Mouse (Mus musculus) kidney, adult 2 months (tissue): Measurements from ENCODE around the gene Plcl1. TPM values are rescaled to one million over a fixed set of nuclear protein-coding genes. Genes with fewer than 3 reads are reported as not detected.
A peak's percentile ranks its signal among the peaks of the same experiment; 100 is the strongest.

Experiments used
- DNase-seq: peaks from one replicate; pipeline ENCODE4 v3.0.0; 2021
- H3K27ac ChIP-seq: fragments of 200-500 bp; 2 replicates; pipeline ENCODE4 v1.5.1; 2012; ENCODE audit warnings: low read depth, low read length, control low read depth, inconsistent platforms; ENCODE audit not compliant: insufficient read depth
- H3K27me3 ChIP-seq: fragments of 200-500 bp; replicated peaks from 2 replicates; pipeline ENCODE4 v1.6.1; 2012; ENCODE audit warnings: mild to moderate bottlenecking, moderate library complexity, low read length, inconsistent platforms; ENCODE audit not compliant: control insufficient read depth, insufficient read depth
- H3K36me3 ChIP-seq: fragments of 200-500 bp; 2 replicates; pipeline ENCODE4 v1.6.1; 2012; ENCODE audit warnings: mild to moderate bottlenecking, moderate library complexity, low read length, inconsistent platforms; ENCODE audit not compliant: control insufficient read depth, insufficient read depth
- H3K4me1 ChIP-seq: fragments of 200-500 bp; 2 replicates; pipeline ENCODE4 v1.6.1; 2011; ENCODE audit warnings: low read length; ENCODE audit not compliant: control insufficient read depth, insufficient read depth
- H3K4me3 ChIP-seq: fragments of 200-500 bp; 2 replicates; pipeline ENCODE4 v1.5.1; 2011; ENCODE audit warnings: mild to moderate bottlenecking, low read depth, low read length, control low read depth; ENCODE audit not compliant: insufficient read depth
- CTCF ChIP-seq: fragments of 200-500 bp; conservative IDR thresholded peaks from 2 replicates; pipeline ENCODE4 v1.5.1; 2011; ENCODE audit warnings: low read depth, mild to moderate bottlenecking, control low read depth, low read length, moderate library complexity, mixed read lengths; ENCODE audit not compliant: insufficient read depth, insufficient read length
- POLR2A ChIP-seq: fragments of 200-500 bp; IDR thresholded peaks from one replicate; pipeline ENCODE4 v1.6.1; 2011; ENCODE audit warnings: low read depth, low read length, control low read depth
- WGBS: fragments of 180-500 bp; shearing (Covaris S2); methylation state at CpG from one replicate; pipeline ENCODE4 v1.1.7; 2018; 5-methylcytosine and 5-hydroxymethylcytosine counted together
- polyA plus RNA-seq: library from polyadenylated mRNA; depleted of rRNA; stranded (reverse); fragments of >200 nt; gene quantifications from 2 replicates; pipeline ENCODE4 v1.2.3, GENCODE M21; 2012

Gene Plcl1
- polyA plus RNA-seq, 1 experiment, result 4.2 TPM

GRCm38 (mm10) chr1:55665828-55666673, 260.3 kb downstream of the Plcl1 start:
- Histone ChIP-seq H3K4me3 (no peak overlapping the region), H3K36me3 (no peaks in the 10 kb centered on the region), H3K27ac (no peak overlapping the region), H3K27me3 (no peaks in the 10 kb centered on the region), H3K4me1 (no peaks in the 10 kb centered on the region)
- no peak for DNase-seq
- WGBS, result 68% methylated on average over 11 of the region's 11 CpGs
- no peak for TF ChIP-seq POLR2A
- TF ChIP-seq CTCF, result no peak

DNA sequence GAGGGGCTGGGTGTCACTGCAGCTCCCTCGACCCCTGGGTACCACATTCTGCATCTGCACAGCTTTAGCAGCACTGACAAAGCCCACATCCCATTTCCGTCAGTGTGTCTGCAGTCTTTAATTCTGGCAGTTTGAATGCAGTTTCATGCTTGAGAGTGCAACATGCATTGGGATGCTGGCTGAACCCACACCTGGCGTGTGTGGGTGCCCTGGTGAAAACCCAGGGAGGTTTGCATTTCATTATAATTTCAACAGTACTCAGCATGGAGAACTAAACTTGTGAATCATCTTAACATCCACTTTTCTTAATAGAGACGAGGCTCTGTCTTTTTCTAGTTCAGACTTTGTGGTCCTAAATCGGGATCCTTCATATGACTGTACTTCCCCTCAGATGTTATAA, 261.1 kb downstream of the Plcl1 start:
- H3K27ac ChIP-seq, result no peak overlapping the region
- no peak overlapping the region for H3K4me3 ChIP-seq
- no peaks in the 10 kb centered on the region for H3K4me1 ChIP-seq
- H3K36me3 ChIP-seq, result no peaks in the 10 kb centered on the region
- DNase-seq, result no peak
- H3K27me3 ChIP-seq, result no peaks in the 10 kb centered on the region
- 87% methylated on average over 5 of the region's 5 CpGs for WGBS
- TF ChIP-seq POLR2A (no peak), CTCF (no peak)

- DNase-seq, result no peak
- H3K36me3 ChIP-seq, result no peaks in the 10 kb centered on the region
- no peak overlapping the region for H3K4me3 ChIP-seq
- 47% methylated on average over 4 of the region's 4 CpGs for WGBS
- H3K4me1 ChIP-seq, result no peaks in the 10 kb centered on the region
- no peaks in the 10 kb centered on the region for H3K27me3 ChIP-seq
- H3K27ac ChIP-seq, result no peak overlapping the region
- no peak for TF ChIP-seq CTCF
- TF ChIP-seq POLR2A, result no peak
These were observed 263.0 kb downstream of the Plcl1 start for GRCm38 (mm10) chr1:55668622-55669237.

GRCm38 (mm10) chr1:55682676-55683075, 277.0 kb downstream of the Plcl1 start:
- no peak overlapping the region for H3K27ac ChIP-seq
- H3K4me3 ChIP-seq, result no peak overlapping the region
- H3K4me1 ChIP-seq, result peaks cover 2% of the 10 kb centered on the region; the same call in 1 of the 2 replicates
- TF ChIP-seq POLR2A (no peak), CTCF (no peak)
- WGBS, result 77% methylated on average over 3 of the region's 3 CpGs
- DNase-seq, result no peak
- H3K36me3 ChIP-seq, result no peaks in the 10 kb centered on the region
- H3K27me3 ChIP-seq, result no peaks in the 10 kb centered on the region

DNA sequence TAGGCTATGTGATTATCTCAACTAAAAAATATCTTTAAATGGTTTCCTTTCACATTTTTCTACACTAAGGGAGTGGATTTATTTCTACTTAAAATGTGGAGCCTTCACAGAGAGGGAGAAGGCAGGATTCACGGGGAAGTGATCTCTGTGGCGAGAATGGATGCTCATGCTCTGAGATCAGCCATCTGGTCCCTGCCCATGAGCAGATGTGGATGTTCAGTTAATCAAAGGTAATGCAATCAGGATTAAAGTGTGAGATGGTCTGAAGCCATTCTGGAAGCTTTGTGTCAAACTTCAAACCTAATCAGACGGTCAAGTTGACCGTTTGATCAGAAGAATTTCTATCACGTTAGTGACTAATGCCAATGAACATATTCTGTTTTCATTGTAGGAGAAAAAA, 280.5 kb downstream of the Plcl1 start:
- TF ChIP-seq CTCF, result no peak
- no peak for TF ChIP-seq POLR2A
- Histone ChIP-seq H3K27me3 (no peaks in the 10 kb centered on the region), H3K36me3 (no peaks in the 10 kb centered on the region), H3K27ac (no peak overlapping the region), H3K4me3 (no peak overlapping the region), H3K4me1 (peaks cover 2% of the 10 kb centered on the region; the same call in 1 of the 2 replicates)
- 89% methylated on average over 5 of the region's 5 CpGs for WGBS
- DNase-seq, result no peak

GRCm38 (mm10) chr1:55693636-55694220, 288.0 kb downstream of the Plcl1 start:
- DNase-seq, result no peak
- H3K4me3 ChIP-seq, result no peak overlapping the region
- H3K27ac ChIP-seq, result 0 out of 2 replicates have a peak overlapping the region, but pooled peaks have one; percentile 7
- peaks cover 5% of the 10 kb centered on the region; the same call in 1 of the 2 replicates for H3K4me1 ChIP-seq
- TF ChIP-seq CTCF, result no peak
- 79% methylated on average over 10 of the region's 10 CpGs for WGBS
- H3K36me3 ChIP-seq, result no peaks in the 10 kb centered on the region; the same call in 1 of the 2 replicates
- no peaks in the 10 kb centered on the region for H3K27me3 ChIP-seq

DNA sequence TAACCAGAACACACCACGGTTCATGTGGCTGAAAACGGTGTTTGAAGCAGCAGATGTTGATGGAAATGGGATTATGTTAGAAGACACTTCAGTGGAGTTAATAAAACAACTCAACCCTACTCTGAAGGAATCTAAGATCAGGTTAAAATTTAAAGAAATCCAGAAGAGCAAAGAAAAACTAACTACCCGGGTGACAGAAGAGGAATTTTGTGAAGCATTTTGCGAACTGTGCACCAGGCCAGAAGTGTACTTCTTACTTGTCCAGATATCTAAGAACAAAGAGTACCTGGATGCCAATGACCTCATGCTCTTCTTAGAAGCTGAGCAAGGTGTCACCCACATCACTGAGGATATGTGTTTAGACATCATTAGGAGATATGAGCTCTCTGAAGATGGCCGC, 290.5 kb downstream of the Plcl1 start:
- DNase-seq, result peak; percentile 78
- 67% methylated on average over 5 of the region's 5 CpGs for WGBS
- TF ChIP-seq CTCF (no peak), POLR2A (no peak)
- Histone ChIP-seq H3K27me3 (no peaks in the 10 kb centered on the region), H3K36me3 (no peaks in the 10 kb centered on the region; the same call in 1 of the 2 replicates), H3K4me3 (peak overlapping the region; percentile 30), H3K27ac (peak overlapping the region; percentile 92), H3K4me1 (peaks cover 14% of the 10 kb centered on the region)
